Mouse (Mus musculus): Measurements from ENCODE around the gene Srgap3. TPM values are rescaled to one million over a fixed set of nuclear protein-coding genes. Genes with fewer than 3 reads are reported as not detected.

The Srgap3 gene
- polyA plus RNA-seq, 1 experiment, result 1.6 TPM

- TF ChIP-seq POLR2A (IDR thresholded peaks at IDR 0.05; ENCODE audit: borderline replicate concordance, extremely low read depth, low read depth, low read length) (no peak), CTCF (IDR thresholded peaks at IDR 0.05; ENCODE audit: insufficient read depth, low read length) (no peak)
- 56% methylated on average over 5 of the region's 5 CpGs for WGBS
- no peak for DNase-seq
- Histone ChIP-seq H3K4me1 (ENCODE audit: control insufficient read depth, insufficient read depth, low read length) (no peaks in the 10 kb centered on the region), H3K4me3 (replicated peaks; ENCODE audit: extremely low read depth, low read depth, low read length) (no peak overlapping the region)
Observed at GRCm38 (mm10) chr6:112752007-112752406, 195.1 kb downstream of the Srgap3 start.

- 76% methylated on average over 2 of the region's 2 CpGs for WGBS
- no peak overlapping the region for H3K4me3 ChIP-seq (replicated peaks; ENCODE audit: extremely low read depth, low read depth, low read length)
- DNase-seq, result no peak
- TF ChIP-seq POLR2A (IDR thresholded peaks at IDR 0.05; ENCODE audit: borderline replicate concordance, extremely low read depth, low read depth, low read length) (no peak), CTCF (IDR thresholded peaks at IDR 0.05; ENCODE audit: insufficient read depth, low read length) (no peak)
- H3K4me1 ChIP-seq (ENCODE audit: control insufficient read depth, insufficient read depth, low read length), result no peaks in the 10 kb centered on the region
Observed at GRCm38 (mm10) chr6:112742297-112742696, 204.8 kb downstream of the Srgap3 start.

DNA sequence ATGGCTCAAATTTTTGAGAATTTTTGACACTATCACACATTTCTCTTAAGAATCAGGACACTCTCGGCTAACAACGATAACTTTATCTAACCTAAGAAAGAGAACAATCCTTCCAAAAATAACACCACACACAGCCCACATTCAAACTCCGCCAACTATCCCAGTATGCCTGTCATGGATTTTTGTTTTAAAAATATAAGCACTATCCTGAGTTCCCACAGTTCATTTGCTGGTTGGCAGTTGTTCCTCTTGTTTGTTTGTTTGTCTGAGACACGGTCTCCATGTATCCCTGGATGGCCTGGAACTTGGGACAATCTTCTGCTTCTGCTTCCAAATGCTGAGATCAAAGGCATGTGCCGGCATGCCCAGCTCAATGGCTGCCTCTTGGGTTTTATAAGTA lies 205.3 kb downstream of the Srgap3 start:
- WGBS, result 65% methylated on average over 5 of the region's 5 CpGs
- TF ChIP-seq POLR2A (IDR thresholded peaks at IDR 0.05; ENCODE audit: borderline replicate concordance, extremely low read depth, low read depth, low read length), result no peak
- no peak for TF ChIP-seq CTCF (IDR thresholded peaks at IDR 0.05; ENCODE audit: insufficient read depth, low read length)
- H3K4me3 ChIP-seq (replicated peaks; ENCODE audit: extremely low read depth, low read depth, low read length), result no peak overlapping the region

DNA sequence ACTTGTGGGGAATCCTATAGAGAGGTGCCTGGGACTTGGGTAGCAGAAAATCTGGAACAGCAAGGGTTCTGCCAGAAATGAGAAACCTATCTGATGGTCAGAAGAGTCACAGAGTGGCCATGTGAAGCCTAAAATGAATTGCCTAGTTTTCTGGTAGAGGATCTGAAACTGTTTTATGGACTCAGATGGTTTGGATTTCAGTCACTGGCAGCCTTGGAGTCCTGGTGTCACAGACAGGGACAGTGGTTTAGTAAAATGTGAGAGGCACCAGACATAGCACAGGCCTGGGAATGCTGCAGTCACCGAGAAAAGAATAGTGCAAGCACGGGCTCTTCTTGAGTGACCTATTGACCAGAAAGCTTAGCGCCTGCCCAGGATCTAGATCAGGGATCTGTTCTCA lies 207.4 kb downstream of the Srgap3 start:
- TF ChIP-seq CTCF (IDR thresholded peaks at IDR 0.05; ENCODE audit: insufficient read depth, low read length) (no peak), POLR2A (IDR thresholded peaks at IDR 0.05; ENCODE audit: borderline replicate concordance, extremely low read depth, low read depth, low read length) (no peak)
- 85% methylated on average over 3 of the region's 3 CpGs for WGBS
- no peak for DNase-seq
- H3K4me1 ChIP-seq (ENCODE audit: control insufficient read depth, insufficient read depth, low read length), result no peaks in the 10 kb centered on the region; the same call in 1 of the 2 replicates
- no peak overlapping the region for H3K4me3 ChIP-seq (replicated peaks; ENCODE audit: extremely low read depth, low read depth, low read length)

More for the DNA sequence above, 205.3 kb downstream of the Srgap3 start:
- no peak for DNase-seq
- no peaks in the 10 kb centered on the region for H3K4me1 ChIP-seq (ENCODE audit: control insufficient read depth, insufficient read depth, low read length)

DNA sequence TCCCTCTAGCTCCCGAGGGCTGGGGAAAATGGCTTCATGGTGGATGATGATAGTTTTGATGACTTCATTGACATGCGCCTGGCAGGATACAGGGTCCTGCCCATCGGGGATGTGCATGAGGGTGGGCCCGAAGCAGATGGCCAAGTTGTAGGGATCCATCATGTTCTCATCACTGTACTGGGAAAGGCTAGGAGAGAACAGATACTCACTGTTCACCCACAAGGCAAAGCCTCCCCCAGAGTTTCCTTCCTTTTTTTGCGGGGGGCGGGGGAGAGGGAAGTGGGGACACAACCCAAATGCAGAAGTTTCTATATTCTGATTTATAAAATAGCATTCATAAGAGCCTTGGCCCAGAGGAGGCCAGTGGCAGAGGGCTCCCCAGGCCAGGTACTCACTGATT lies 208.1 kb downstream of the Srgap3 start:
- Histone ChIP-seq H3K4me3 (replicated peaks; ENCODE audit: extremely low read depth, low read depth, low read length) (no peak overlapping the region), H3K4me1 (ENCODE audit: control insufficient read depth, insufficient read depth, low read length) (no peaks in the 10 kb centered on the region; the same call in 1 of the 2 replicates)
- no peak for TF ChIP-seq POLR2A (IDR thresholded peaks at IDR 0.05; ENCODE audit: borderline replicate concordance, extremely low read depth, low read depth, low read length)
- no peak for TF ChIP-seq CTCF (IDR thresholded peaks at IDR 0.05; ENCODE audit: insufficient read depth, low read length)
- 85% methylated on average over 6 of the region's 6 CpGs for WGBS
- no peak for DNase-seq

GRCm38 (mm10) chr6:112736471-112736870 lies 210.6 kb downstream of the Srgap3 start:
- H3K4me1 ChIP-seq (ENCODE audit: control insufficient read depth, insufficient read depth, low read length), result no peaks in the 10 kb centered on the region; the same call in 1 of the 2 replicates
- TF ChIP-seq POLR2A (IDR thresholded peaks at IDR 0.05; ENCODE audit: borderline replicate concordance, extremely low read depth, low read depth, low read length), result no peak
- 70% methylated on average over 3 of the region's 3 CpGs for WGBS

GRCm38 (mm10) chr6:112735054-112735453 lies 212.0 kb downstream of the Srgap3 start:
- no peak for TF ChIP-seq CTCF (IDR thresholded peaks at IDR 0.05; ENCODE audit: insufficient read depth, low read length)
- TF ChIP-seq POLR2A (IDR thresholded peaks at IDR 0.05; ENCODE audit: borderline replicate concordance, extremely low read depth, low read depth, low read length), result no peak
- H3K4me1 ChIP-seq (ENCODE audit: control insufficient read depth, insufficient read depth, low read length), result no peaks in the 10 kb centered on the region; the same call in 1 of the 2 replicates
- WGBS, result 68% methylated on average over 2 of the region's 2 CpGs

More at GRCm38 (mm10) chr6:112736471-112736870, 210.6 kb downstream of the Srgap3 start:
- no peak overlapping the region for H3K4me3 ChIP-seq (replicated peaks; ENCODE audit: extremely low read depth, low read depth, low read length)
- no peak for DNase-seq

DNA sequence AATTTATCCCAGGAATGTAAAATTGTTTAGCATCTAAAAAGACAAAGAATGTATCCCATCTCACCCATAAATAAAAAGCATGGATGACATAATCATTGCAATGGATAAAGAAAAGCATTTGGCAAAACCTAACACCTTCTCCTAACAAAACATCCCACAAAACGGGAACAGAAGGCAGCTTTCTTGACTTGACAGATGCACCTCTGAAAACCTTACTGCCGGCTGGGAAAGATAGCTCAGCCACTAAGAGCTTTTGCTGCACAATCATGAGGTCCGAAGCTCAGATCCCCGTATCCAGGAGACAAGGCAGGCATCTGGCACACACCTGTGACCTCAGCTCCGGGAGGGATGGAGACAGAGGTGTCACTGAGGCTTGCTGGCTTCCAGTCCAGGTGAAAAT lies 213.1 kb downstream of the Srgap3 start:
- TF ChIP-seq POLR2A (IDR thresholded peaks at IDR 0.05; ENCODE audit: borderline replicate concordance, extremely low read depth, low read depth, low read length), result no peak
- TF ChIP-seq CTCF (IDR thresholded peaks at IDR 0.05; ENCODE audit: insufficient read depth, low read length), result no peak
- no peak for DNase-seq
- H3K4me1 ChIP-seq (ENCODE audit: control insufficient read depth, insufficient read depth, low read length), result no peaks in the 10 kb centered on the region; the same call in 1 of the 2 replicates
- 68% methylated on average over 5 of the region's 5 CpGs for WGBS
- H3K4me3 ChIP-seq (replicated peaks; ENCODE audit: extremely low read depth, low read depth, low read length), result no peak overlapping the region

More at GRCm38 (mm10) chr6:112735054-112735453, 212.0 kb downstream of the Srgap3 start:
- no peak overlapping the region for H3K4me3 ChIP-seq (replicated peaks; ENCODE audit: extremely low read depth, low read depth, low read length)
- DNase-seq, result no peak

- TF ChIP-seq CTCF (IDR thresholded peaks at IDR 0.05; ENCODE audit: insufficient read depth, low read length) (0 out of 2 replicates have a peak, but pooled peaks have one; percentile 4), POLR2A (IDR thresholded peaks at IDR 0.05; ENCODE audit: borderline replicate concordance, extremely low read depth, low read depth, low read length) (no peak)
- no peak for DNase-seq
- WGBS, result 97% methylated on average over 3 of the region's 3 CpGs
- Histone ChIP-seq H3K4me1 (ENCODE audit: control insufficient read depth, insufficient read depth, low read length) (no peaks in the 10 kb centered on the region; the same call in 1 of the 2 replicates), H3K4me3 (replicated peaks; ENCODE audit: extremely low read depth, low read depth, low read length) (no peak overlapping the region)
Observed at GRCm38 (mm10) chr6:112732434-112732833, 214.6 kb downstream of the Srgap3 start.

DNA sequence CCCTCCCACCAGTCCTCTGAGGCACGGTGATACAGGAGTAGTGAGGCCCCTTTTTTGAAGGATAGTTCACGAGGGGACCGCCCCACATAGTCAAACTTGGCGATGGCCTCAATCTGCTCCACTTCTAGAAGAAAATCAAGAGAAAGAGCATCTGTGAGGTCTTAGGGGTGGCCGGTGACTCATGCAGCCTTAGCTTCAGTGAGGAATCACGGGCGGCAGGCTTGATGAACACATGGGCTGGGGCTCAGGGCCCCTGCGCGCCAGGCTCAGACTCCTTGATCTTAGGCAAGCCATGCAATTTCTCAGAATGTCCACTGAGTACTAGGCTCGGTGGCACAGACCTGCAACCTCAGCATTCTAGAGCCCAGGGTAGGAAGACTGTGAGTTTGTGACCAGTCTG lies 215.7 kb downstream of the Srgap3 start:
- Histone ChIP-seq H3K4me1 (ENCODE audit: control insufficient read depth, insufficient read depth, low read length) (no peaks in the 10 kb centered on the region; the same call in 1 of the 2 replicates), H3K4me3 (replicated peaks; ENCODE audit: extremely low read depth, low read depth, low read length) (no peak overlapping the region)
- WGBS, result 88% methylated on average over 10 of the region's 10 CpGs
- DNase-seq, result no peak
- TF ChIP-seq CTCF (IDR thresholded peaks at IDR 0.05; ENCODE audit: insufficient read depth, low read length) (no peak), POLR2A (IDR thresholded peaks at IDR 0.05; ENCODE audit: borderline replicate concordance, extremely low read depth, low read depth, low read length) (no peak)
